Comparison of ENCODE assay signal across 8 mouse cellular contexts in genomic region chr19:3913692-3914091, GRCm38 (mm10). TPM values are rescaled to one million over a fixed set of nuclear protein-coding genes. Genes with fewer than 3 reads are reported as not detected.
DNase-seq lines count a peak whose midpoint lies in the region; ATAC-seq and TF ChIP-seq lines count a peak whose summit lies in the region.

No protein-coding gene starts in this region.

- DNase-seq in heart, adult 9 months (ENCODE audit: low spot score in 2 of 2): no peak
- DNase-seq in adrenal gland, postnatal 4 days (ENCODE audit: low spot score in 2 of 2): no peak
- DNase-seq in gastrocnemius, postnatal 10 days: no peak

- no peaks in the 10 kb centered on the region for H3K9me3 ChIP-seq in heart, embryonic 12.5 days (replicated peaks)
- H3K9me3 ChIP-seq in E14TG2a.4 (ENCODE audit: low read length): no peaks in the 10 kb centered on the region
- H3K9me3 ChIP-seq in forebrain, embryonic 15.5 days: no peaks in the 10 kb centered on the region
- H3K9me3 ChIP-seq in liver, embryonic 16.5 days (replicated peaks; ENCODE audit: control insufficient read depth, low read length): no peaks in the 10 kb centered on the region

- H3K27me3 ChIP-seq in heart, embryonic 12.5 days (replicated peaks): no peaks in the 10 kb centered on the region
- no peaks in the 10 kb centered on the region for H3K27me3 ChIP-seq in E14TG2a.4 (ENCODE audit: insufficient read depth, low read length)
- H3K27me3 ChIP-seq in forebrain, embryonic 15.5 days: no peaks in the 10 kb centered on the region
- H3K27me3 ChIP-seq in liver, embryonic 16.5 days (ENCODE audit: control insufficient read depth, insufficient read depth, low read depth, low read length): no peaks in the 10 kb centered on the region

- H3K4me1 ChIP-seq in heart, embryonic 12.5 days (replicated peaks): peaks cover 15% of the 10 kb centered on the region
- H3K4me1 ChIP-seq in E14TG2a.4 (replicated peaks; ENCODE audit: low read depth, low read length): peaks cover 52% of the 10 kb centered on the region
- H3K4me1 ChIP-seq in forebrain, embryonic 15.5 days: peaks cover 19% of the 10 kb centered on the region
- H3K4me1 ChIP-seq in liver, embryonic 16.5 days (ENCODE audit: control insufficient read depth, low read depth, low read length): peaks cover 22% of the 10 kb centered on the region

- peak overlapping the region; percentile 77 for H3K4me2 ChIP-seq in heart, embryonic 12.5 days
- H3K4me2 ChIP-seq in forebrain, embryonic 15.5 days (replicated peaks): peak overlapping the region; percentile 63
- peak overlapping the region; percentile 90 for H3K4me2 ChIP-seq in liver, embryonic 16.5 days (ENCODE audit: low read depth, low read length)

- no peak for TF ChIP-seq CTCF in E14TG2a.4 (conservative IDR thresholded peaks at IDR 0.05; ENCODE audit: low read length)

- ATAC-seq in heart, embryonic 12.5 days (ENCODE audit: insufficient number of reproducible peaks, low FRiP score): no peak
- ATAC-seq in forebrain, embryonic 15.5 days (replicated peaks): no peak
- ATAC-seq in liver, embryonic 16.5 days (ENCODE audit: low read depth): no peak
- ATAC-seq in inflammation-experienced regulatory T-cells, adult 6 months: no peak

- H3K27ac ChIP-seq in heart, embryonic 12.5 days (ENCODE audit: poor library complexity, severe bottlenecking): no peak overlapping the region
- no peak overlapping the region for H3K27ac ChIP-seq in forebrain, embryonic 15.5 days (replicated peaks)
- peak overlapping the region; percentile 80 for H3K27ac ChIP-seq in liver, embryonic 16.5 days (ENCODE audit: low read length)

- H3K9ac ChIP-seq in heart, embryonic 12.5 days: peak overlapping the region; percentile 60
- no peak overlapping the region for H3K9ac ChIP-seq in forebrain, embryonic 15.5 days (replicated peaks)
- H3K9ac ChIP-seq in liver, embryonic 16.5 days (ENCODE audit: low read depth, low read length): peak overlapping the region; percentile 62

- WGBS in heart, embryonic 12.5 days: 84% methylated on average over 8 of the region's 8 CpGs
- 88% methylated on average over 8 of the region's 8 CpGs for WGBS in forebrain, embryonic 15.5 days
- WGBS in liver, embryonic 16.5 days (ENCODE audit: insufficient replicate concordance): 70% methylated on average over 8 of the region's 8 CpGs

- H3K36me3 ChIP-seq in heart, embryonic 12.5 days: peaks cover 25% of the 10 kb centered on the region
- H3K36me3 ChIP-seq in E14TG2a.4 (ENCODE audit: insufficient read depth, low read length): peaks cover 42% of the 10 kb centered on the region
- H3K36me3 ChIP-seq in forebrain, embryonic 15.5 days: peaks cover 9% of the 10 kb centered on the region
- H3K36me3 ChIP-seq in liver, embryonic 16.5 days (ENCODE audit: control insufficient read depth, insufficient read depth): peaks cover 4% of the 10 kb centered on the region

- H3K4me3 ChIP-seq in heart, embryonic 12.5 days: peak overlapping the region; percentile 63
- H3K4me3 ChIP-seq in E14TG2a.4 (replicated peaks; ENCODE audit: low read length): peak overlapping the region; percentile 90
- peak overlapping the region; percentile 66 for H3K4me3 ChIP-seq in forebrain, embryonic 15.5 days
- H3K4me3 ChIP-seq in liver, embryonic 16.5 days (ENCODE audit: low read depth, low read length): peak overlapping the region; percentile 84

RNA-seq across cellular contexts. Expression of gene Ndufs8, which starts 1.1 kb away (rescaled TPM):
- polyA plus RNA-seq in heart, embryonic 12.5 days (2016; fragmentation: Nextera tagmentation; extraction: Ambion mirVana): 298 and 324 TPM in 2 replicates
- 195 and 201 TPM in 2 replicates for polyA plus RNA-seq in forebrain, embryonic 15.5 days (2015; fragmentation: Nextera tagmentation; extraction: Ambion mirVana)
- polyA plus RNA-seq in liver, embryonic 16.5 days (2015; fragmentation: Nextera tagmentation; extraction: Ambion mirVana): 150 and 159 TPM in 2 replicates
- 100 to 1,000 TPM; 205 to 212 TPM for total RNA-seq in adrenal gland, postnatal 4 days (2021)
- total RNA-seq in gastrocnemius, postnatal 10 days (2021): 100 to 1,000 TPM; 181 to 205 TPM
- 100 to 1,000 TPM; 219 to 266 (median 256) TPM for polyA plus RNA-seq in inflammation-experienced regulatory T-cells, adult 6 months (2017; shearing (Covaris generic))

RNA-seq across cellular contexts. Expression of gene Tcirg1, which starts 6.8 kb away (rescaled TPM):
- polyA plus RNA-seq in heart, embryonic 12.5 days (2016; fragmentation: Nextera tagmentation; extraction: Ambion mirVana): 22.3 and 26.1 TPM in 2 replicates
- 11.9 and 13.3 TPM in 2 replicates for polyA plus RNA-seq in forebrain, embryonic 15.5 days (2015; fragmentation: Nextera tagmentation; extraction: Ambion mirVana)
- 28.7 and 33.8 TPM in 2 replicates for polyA plus RNA-seq in liver, embryonic 16.5 days (2015; fragmentation: Nextera tagmentation; extraction: Ambion mirVana)
- 10 to 100 TPM; 80.5 to 91.9 TPM for total RNA-seq in adrenal gland, postnatal 4 days (2021)
- 10 to 100 TPM; 13.6 to 31.1 TPM for total RNA-seq in gastrocnemius, postnatal 10 days (2021)
- 10 to 100 TPM; 57.2 to 85.0 (median 60.4) TPM for polyA plus RNA-seq in inflammation-experienced regulatory T-cells, adult 6 months (2017; shearing (Covaris generic))

RNA-seq across cellular contexts. Expression of gene Aldh3b1, which starts 15.9 kb away (rescaled TPM):
- polyA plus RNA-seq in heart, embryonic 12.5 days (2016; fragmentation: Nextera tagmentation; extraction: Ambion mirVana): 2.0 and 2.3 TPM in 2 replicates
- 1.5 and 1.8 TPM in 2 replicates for polyA plus RNA-seq in forebrain, embryonic 15.5 days (2015; fragmentation: Nextera tagmentation; extraction: Ambion mirVana)
- 8.7 and 10.0 TPM in 2 replicates for polyA plus RNA-seq in liver, embryonic 16.5 days (2015; fragmentation: Nextera tagmentation; extraction: Ambion mirVana)
- total RNA-seq in adrenal gland, postnatal 4 days (2021): 100 to 1,000 TPM; 117 to 121 TPM
- total RNA-seq in gastrocnemius, postnatal 10 days (2021): 1 to 10 TPM; 4.2 to 5.7 TPM
- under 1 TPM in 1 of 3 experiments, not detected in 2; 0.36 TPM for polyA plus RNA-seq in inflammation-experienced regulatory T-cells, adult 6 months (2017; shearing (Covaris generic))

RNA-seq across cellular contexts. Expression of gene Unc93b1, which starts 21.3 kb away (rescaled TPM):
- polyA plus RNA-seq in heart, embryonic 12.5 days (2016; fragmentation: Nextera tagmentation; extraction: Ambion mirVana): 7.8 and 8.9 TPM in 2 replicates
- polyA plus RNA-seq in forebrain, embryonic 15.5 days (2015; fragmentation: Nextera tagmentation; extraction: Ambion mirVana): 6.6 and 6.9 TPM in 2 replicates
- 33.9 and 35.8 TPM in 2 replicates for polyA plus RNA-seq in liver, embryonic 16.5 days (2015; fragmentation: Nextera tagmentation; extraction: Ambion mirVana)
- total RNA-seq in adrenal gland, postnatal 4 days (2021): 10 to 100 TPM; 53.9 to 60.7 TPM
- 10 to 100 TPM; 19.6 to 20.1 TPM for total RNA-seq in gastrocnemius, postnatal 10 days (2021)
- 10 to 100 TPM; 23.5 to 38.0 (median 26.2) TPM for polyA plus RNA-seq in inflammation-experienced regulatory T-cells, adult 6 months (2017; shearing (Covaris generic))

RNA-seq across cellular contexts. Expression of gene Aldh3b3, which starts 44.8 kb away (rescaled TPM):
- polyA plus RNA-seq in heart, embryonic 12.5 days (2016; fragmentation: Nextera tagmentation; extraction: Ambion mirVana): not detected in 2 replicates
- not detected in 2 replicates for polyA plus RNA-seq in forebrain, embryonic 15.5 days (2015; fragmentation: Nextera tagmentation; extraction: Ambion mirVana)
- polyA plus RNA-seq in liver, embryonic 16.5 days (2015; fragmentation: Nextera tagmentation; extraction: Ambion mirVana): 0.07 and 0.12 TPM in 2 replicates
- total RNA-seq in adrenal gland, postnatal 4 days (2021): under 1 TPM; 0.67 to 0.87 TPM
- total RNA-seq in gastrocnemius, postnatal 10 days (2021): not detected
- not detected for polyA plus RNA-seq in inflammation-experienced regulatory T-cells, adult 6 months (2017; shearing (Covaris generic))
